Mouse (Mus musculus) fat pad, adult 2 months (tissue): ENCODE measurements at regions not wholly inside any gene's neighbourhood (a gene's known extent, or its start where the extent isn't known, plus 50 kb on each side); places are given as distances from the start of the nearest gene placed in this dataset.

Experiments used
- DNase-seq: peaks from one replicate; pipeline ENCODE4 v3.0.0-alpha.2; 2011; ENCODE audit warnings: low read depth, low spot score; ENCODE audit errors: extremely low read depth

DNA sequence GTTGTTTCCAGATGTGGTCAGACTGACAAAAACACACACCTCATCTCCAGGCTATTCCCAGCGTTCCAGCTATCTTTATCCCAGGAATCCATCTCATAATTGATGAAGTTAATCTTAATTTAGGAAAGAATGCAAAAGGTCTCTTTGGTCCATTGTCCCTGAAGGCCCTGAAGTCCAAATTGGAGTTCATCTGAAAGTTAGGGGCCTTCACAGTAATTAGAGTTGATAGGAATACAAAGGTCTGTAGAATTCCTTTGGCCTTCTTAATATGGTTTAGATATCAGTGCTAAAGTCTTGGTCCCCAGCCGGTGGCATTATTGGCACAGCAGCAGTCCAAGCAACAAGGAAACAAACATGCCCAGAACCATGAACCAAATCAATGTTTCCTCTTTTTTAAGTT, 178.7 kb upstream of the Cdh5 start:
- DNase-seq, result no peak

DNA sequence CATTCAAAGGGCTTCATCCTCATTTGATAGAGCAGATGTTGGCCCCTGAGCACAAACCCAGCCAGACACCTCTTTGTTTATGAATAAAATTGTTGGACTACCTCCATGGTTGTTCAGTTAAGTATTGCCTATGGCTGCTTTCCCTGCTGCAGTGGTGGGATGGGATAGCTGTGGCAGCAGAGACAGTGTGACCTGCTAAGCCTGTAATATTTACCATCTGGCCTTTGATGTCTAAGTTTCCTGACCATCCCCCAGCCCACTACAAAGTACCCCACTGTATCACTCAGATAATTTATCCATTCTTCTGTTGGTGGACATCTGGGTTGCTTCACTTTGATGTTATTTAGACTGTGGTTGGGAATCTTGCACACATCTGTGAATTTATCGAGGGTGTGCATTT, 168.7 kb upstream of the Cdh5 start:
- DNase-seq, result no peak

DNA sequence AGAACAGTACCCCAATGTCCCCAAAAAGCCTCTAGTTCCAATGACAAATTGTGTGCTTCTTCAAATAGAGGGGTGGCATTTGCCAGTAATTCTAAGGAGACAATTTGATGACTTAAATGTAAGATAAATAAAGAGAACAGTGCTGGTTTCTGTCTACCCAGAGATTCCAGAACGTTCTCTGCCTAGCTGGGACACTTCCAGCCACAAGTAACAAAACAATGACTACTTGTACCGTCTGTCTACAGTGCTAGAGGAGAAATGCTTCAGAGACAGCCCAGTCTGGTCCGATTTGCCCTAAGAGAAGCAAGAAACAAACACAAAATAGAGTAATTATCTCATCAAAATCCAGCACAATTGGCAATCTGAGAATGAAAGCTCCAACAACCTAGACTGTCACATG, 164.9 kb upstream of the Cdh5 start:
- DNase-seq, result no peak

DNA sequence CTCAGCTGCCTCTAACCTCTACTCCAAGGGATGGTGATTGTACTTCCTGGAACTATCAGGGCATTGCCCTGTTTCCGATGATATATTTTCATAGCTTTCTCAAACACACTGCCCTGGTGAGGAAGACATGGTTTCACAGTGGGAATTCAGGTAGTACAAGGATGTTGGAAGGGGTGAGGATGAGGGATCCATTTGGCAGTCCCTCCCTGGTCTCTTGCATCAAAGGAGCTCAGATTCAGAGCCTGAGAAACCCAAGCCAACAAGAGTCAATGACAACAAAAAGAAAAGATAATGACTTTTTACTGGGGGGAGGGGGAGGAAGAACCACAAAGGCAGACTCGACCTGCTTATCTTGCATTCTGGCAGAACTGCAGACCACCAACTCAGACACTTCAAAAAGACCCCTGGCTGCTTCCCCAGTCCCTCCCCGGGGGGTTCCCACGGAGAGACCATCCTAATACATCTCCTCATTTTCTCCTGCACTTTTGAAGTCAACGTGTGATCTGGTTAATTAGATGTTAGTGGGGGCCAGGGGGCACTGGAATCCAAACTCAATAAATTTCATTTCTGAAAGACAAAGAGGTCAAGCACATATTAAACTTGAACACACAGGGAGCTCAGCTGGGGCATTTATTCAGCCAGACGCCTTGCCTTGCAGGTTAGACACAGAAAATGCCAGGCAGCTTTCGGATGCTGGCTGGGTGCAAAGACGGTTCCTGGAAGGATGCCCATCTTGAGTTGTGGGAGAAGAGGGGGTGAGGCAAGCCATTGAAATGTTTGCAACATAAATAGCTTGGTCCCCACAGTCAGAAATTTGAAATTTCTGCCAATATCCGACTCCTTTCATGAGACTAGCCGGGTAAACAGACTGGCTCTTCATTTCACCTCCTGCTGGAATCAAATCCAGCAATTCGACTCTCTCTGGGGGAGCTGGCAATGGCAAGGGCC, 162.9 kb upstream of the Cdh5 start:
- DNase-seq, result no peak

DNA sequence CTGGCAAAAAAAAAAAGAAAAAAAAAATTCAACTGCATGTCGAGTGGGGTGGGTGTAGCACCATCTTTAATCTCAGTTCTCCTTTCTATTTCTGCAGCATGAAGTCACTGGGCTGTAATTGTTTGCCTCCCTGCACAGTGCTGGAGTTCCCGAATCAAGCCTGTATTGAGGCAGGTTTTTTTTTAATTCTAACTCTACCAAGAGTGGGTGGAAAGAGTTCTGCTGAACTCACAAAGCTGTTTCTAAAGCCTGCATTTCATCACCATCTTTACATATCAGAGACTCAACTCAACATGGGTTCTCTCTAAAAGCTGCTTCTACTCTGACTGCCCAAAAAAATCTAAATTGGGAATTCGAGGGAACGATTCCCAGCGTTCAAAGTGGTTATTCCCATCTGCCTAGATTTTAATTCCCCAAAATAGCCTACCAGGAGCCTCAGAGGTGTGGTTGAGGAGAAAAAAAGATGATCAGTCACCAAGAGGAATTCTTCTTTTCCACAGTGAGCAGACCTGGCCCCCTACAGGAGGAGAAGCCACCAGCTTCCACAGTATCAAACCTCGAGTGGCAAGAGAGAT, 160.4 kb upstream of the Cdh5 start:
- no peak for DNase-seq

DNA sequence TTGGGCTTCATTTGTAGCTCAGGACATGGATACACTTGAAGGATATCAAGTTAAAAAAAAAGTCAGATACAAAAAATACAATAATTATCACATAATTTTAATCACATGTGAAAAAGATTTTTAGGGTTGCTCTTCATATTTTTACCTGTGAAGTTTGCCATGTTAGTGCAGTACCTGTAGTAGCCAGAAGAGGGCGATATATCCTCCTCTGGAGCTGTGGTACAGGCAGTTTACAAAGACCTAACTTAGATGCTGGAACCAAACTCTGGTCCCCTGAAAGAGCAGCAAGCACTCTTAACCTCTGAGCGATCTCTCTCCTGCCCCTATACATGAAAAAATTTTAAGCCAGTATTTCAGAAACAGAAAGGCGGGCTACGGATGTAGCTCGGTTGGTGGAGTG, 153.0 kb upstream of the Cdh5 start:
- no peak for DNase-seq

DNA sequence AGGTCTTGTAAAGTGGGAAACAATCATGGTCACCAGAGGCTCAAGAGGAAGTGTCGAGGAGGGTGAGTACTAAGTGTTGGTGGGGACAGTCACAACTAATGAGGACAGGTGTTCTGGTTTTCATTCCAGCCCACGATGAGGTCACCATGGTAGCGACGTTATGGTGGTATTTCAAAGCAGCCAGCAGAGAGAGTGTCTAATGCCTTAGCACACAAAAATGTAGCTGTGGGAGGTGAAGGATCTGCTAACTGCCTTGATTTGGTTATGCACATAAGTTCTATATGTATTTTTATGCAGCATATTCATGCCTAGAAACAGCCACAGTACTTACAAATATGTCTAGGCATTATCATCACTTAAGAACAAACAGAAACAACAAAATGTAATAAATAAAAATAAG, 151.0 kb upstream of the Cdh5 start:
- DNase-seq, result no peak

DNA sequence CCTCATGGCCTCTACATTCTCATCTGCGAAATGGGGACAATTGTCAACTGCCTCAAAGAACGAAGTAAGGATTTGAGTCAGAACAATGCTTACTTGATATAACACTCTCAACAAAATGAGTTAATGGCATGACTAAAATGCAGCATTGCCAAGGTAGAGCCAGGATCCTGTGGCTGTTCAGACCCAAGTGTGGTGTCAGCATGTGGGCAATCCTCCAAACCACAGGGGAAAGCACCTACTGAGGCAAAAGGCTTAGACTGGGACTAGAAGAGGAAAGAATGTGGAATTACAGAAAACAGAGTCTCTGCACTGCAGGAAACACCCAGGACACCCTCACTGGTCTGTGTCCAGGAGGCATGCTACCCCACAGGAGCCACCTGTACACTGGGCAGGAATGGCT, 147.8 kb upstream of the Cdh5 start:
- no peak for DNase-seq

DNA sequence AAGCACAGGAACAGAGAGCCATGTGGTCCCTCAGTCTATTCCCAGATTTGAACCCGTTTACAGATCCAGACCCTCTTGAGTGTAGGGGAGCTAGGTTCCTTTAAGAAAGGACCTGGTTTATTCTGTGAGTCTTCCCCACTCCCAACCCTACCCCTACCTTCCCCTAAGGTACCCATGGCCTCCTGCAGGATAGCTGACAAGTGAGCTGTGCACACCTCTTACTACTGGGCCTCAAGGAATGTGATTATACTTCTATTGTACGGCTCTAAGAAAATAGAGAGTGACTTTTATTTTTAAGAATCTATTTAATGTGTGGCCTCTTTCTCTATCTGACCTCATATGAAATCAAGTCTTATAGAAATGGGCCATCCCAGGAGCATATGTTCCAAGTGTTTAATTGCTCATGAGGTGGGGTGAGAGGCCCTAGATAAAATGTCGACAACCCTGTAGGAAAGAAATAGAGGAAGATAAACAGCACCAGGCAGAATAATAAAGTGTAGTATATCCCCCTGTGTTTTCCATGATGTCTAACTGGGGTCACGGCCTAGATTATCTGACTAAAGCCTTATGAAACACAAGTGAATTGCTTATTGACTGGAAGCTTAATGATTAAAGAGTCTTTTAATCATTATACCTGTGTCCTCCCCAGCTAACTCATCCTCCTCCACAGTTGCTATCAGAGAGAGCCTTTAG, 145.7 kb upstream of the Cdh5 start:
- no peak for DNase-seq

DNA sequence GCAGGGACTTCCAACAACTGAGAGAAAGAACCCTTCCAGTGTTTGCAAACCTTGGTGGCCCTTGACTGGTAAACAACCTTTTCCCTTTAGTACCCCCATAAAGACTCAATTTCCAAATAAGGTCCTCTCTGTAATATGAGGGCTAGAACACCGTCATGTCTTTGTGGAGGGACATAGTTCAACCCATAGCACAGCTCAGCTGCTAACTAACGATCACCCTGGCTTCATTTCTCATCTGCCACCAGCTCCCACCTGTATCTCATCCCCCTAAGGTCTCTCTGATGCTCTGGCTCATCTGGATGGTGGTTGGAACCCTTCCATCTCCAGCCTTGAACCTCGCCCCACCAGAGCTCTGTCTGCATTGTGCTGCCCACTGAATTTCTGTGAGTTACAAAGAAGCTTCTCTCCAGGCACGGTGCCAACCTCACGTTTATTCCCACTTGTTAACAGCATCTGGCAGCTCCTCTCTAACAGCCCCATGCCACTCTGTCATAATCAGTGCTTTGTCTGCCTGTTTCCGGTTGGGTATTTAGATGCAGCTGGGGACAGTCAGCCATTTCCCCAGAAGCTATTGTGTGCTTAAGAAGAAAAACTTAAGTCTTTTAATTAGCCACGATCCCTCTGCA, 137.0 kb upstream of the Cdh5 start:
- DNase-seq, result no peak

DNA sequence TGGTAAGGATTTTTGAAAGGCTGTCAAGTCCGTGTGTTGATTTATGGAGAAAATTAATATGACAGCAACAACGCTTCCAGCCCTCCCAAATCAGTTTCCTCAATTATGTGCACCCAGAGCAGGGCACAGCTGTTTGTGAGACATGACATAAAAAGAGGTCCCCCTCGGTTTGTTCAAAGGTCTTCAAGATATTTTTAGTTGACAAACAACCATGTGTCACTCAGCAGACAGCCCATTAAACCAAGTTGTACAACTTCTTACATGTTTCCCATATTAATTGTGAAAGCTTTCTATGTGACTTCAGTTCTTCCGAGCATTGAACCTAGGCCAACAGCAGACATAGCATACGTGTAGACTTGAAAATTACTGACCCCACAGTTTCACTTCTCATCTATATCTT, 131.5 kb upstream of the Cdh5 start:
- DNase-seq, result no peak

DNA sequence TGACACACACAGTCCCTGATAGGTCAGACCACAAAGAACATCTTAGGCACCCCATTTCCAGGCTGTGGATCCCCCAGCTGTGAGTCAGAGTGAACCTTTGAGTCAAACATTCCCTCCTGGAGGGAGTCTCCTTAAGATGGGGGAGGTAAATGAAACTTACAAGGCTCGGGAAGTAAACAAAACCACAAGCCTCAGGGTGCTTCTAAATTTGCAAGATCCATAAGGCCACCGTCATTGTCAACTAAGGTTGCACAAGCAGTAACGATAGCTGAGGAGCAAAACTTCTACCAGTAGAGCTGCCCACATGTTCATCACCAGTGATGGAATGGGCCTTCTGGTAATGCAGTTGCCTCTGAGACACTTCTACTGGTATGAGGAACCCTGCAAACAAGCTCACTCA, 130.9 kb upstream of the Cdh5 start:
- no peak for DNase-seq

DNA sequence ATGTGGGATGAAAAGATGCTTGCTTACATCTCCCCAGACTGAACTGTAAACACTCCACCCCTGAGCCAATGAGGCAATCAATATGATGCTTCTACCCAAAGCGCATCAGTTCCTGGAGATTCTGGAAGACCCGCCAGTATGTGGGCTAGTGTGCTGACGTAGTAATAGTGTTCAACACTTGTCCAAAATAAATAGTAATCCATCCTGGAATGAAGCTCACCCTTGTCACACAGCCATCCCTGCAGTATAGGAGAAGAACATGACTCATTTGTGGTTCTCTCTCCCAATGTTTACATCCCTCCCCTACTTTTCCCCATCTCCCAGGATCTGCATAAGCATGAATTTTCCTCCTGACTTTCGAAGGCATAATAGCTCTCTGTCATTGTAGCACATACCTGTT, 130.5 kb upstream of the Cdh5 start:
- DNase-seq, result no peak

DNA sequence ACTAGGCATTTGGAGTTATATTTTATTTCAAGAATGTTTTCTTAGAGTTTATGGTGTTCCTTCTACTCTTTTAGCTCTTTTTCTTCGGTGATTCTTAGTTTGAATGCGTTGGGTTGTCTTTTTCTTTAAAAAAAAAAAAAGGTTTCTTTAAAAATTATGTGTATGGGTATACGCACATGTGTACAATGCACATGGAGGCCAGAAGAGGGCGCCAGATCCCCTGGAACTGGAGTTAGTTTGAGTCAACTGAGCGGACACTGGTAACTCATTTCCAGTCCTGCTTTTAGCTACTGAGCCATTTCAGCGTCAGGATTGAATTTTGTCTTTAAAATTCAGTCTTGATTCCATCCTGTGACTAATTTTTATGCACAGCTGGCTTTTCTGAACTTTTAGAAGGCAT, 124.9 kb upstream of the Cdh5 start:
- DNase-seq, result no peak

DNA sequence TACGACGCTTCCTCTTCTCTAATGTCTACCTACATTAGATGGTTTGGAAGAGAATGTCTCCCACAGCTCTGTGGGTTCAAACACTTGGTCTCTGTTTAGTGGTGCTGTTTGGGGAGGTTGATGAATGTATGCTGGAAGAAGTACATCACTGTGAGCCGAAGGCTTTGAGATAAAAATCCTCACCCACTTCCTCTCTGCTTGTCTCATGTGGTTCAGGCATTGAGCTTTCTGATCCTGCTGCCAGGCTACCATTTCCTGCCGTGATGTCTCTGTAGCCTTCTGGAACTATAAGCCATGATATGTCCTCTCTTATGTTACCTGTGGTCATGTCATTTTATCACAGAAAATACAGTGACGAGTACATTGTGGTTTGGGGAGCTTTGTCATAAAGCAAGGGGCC, 122.5 kb upstream of the Cdh5 start:
- DNase-seq, result no peak

DNA sequence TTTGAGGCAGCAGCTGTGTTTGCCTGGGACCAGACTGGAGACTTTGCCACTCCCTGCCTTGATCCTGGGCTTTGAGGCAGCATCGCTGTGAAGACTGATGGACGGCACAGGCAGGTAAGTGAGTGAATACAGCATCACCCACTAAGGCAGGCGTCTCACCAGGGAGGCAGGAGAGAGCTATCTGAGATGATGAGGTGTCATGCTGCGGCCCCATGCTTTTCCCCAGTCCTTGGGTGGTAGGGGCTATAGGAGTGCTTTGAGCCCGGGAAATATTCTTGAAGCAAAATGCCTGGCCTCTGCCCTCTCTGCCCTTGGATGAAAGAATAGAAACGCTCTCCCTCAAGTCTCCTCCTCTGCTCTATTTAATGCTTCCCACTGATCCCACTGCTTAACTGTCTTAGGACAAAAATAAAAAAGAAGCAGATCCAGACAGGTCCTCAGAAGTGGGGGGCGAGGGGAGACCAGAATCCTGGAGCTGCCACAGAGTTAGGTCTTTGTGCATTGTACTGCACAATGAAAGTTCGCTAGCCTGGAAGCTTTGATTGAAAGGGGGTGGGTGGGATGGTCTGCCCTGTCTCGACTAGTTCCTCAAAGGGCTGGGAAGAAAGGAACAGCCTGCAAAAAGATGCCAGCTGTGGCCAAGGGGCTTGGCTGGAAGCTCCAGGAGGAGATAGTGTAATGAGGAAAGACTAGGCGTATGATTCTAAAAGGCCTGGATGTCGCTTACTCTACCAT, 117.4 kb upstream of the Cdh5 start:
- DNase-seq, result no peak

DNA sequence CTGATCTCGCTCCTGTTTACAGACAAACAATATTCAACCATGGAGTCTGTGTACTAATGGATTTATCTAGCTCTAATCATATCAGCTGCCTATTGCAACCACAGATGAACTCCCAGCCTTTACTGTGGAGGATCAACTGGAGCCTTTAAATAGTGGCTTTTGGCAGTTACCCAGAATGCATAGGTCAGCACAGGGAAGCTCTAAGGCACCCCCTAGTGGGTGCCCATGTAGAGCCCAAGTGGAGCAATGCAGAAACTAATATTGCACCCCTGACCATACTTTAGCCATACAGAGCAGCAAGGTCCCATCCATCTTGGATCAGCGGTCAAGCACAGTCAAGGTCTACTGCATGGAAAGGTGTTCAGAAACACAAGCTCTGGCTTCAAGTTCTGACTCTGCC, 115.8 kb upstream of the Cdh5 start:
- no peak for DNase-seq

DNA sequence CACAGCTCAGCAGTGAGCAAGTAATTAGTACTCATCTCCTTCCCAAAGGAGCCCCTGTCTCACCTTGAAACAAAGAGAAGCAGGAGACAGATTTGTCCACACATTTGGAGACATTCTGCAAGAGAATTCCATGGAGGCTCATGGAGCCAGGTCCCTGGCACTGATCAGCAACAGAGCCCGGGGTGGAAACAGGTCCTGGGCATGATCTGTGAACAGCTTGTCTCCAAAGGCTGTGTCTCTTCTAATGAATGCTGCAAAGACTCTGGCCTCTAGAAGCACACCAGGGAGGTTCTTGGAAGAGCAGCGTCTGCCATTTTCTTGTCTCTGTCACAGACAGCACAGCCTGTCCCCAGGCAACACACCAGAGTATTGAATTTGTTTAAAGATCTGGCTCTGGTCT, 107.5 kb upstream of the Cdh5 start:
- DNase-seq, result no peak

DNA sequence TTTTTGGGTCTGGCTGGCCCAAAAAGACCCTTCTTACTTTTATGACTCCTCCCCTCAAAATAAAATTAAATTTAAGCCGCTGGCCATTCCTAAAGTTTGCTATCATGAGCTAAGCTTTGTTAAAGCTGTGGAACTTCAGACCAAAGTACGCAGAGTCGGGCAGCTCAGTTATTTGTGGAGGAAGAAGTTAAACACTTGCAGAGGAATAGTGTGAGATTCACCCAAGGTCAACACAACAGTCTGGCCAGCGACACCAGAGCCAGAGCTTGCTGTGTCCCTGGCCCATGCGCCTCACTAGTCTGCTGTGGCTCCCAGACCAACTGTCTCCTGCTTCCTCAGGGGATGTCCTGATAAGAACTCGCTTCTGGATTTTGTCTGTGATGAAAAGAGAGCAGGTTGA, 103.3 kb upstream of the Cdh5 start:
- DNase-seq, result no peak

DNA sequence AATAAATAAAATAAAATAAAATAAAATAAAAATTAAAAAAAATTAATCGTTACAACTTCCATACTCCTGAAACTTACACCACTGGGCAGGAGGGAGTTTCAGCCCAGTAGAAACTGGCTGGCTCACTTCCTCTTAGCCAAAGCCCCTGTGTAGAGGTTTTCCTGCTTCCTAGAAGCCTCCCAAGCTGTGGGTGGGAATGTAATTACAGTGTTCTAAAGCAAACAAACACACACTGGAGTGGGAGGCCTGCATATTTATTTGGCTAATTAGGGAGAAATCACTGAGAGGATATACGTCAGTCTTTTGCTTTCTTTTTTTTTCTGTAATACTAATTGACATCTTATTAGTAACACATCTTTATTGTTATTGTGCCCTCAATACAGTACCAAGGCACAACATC, 94.2 kb upstream of the Cdh5 start:
- no peak for DNase-seq

DNA sequence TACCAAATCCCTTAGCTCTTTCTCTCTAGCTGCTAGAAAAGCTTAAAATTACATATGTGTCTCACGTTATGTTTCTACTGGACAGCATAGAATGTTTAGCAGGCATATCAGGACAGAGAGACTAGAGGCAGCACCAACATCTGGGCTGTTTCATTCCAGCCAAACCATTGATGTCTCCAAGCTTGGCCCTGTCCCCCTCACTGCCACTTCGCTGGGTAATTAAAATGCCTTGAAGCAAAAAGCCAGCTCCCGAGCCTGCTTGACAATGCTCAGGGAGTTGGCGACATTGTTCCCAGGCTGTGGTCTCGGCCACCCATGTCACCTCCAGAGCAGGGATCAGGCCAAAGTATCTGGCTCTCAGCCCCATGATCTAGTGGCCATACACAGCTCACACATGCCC, 92.7 kb upstream of the Cdh5 start:
- DNase-seq, result no peak
